17 mouse cellular contexts compared by ENCODE assay signal in the genomic region with DNA sequence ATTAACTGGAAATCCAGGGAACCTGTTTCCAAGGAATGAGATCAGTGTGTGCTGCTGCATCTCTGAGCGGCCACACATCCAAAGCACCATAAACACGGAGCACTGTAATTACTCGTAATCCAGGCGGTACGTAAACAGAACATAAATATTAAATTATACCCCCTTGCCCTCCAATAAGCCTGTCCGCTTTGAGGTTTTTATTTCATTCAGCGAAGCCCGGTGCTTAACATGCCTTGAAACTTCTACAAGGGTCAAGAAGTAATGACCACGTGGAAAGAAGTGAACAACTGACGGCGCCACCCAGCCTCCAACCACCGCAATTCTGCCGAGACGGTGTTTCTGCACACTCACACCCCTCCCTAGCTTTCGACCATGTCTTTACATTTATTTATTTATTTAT.
"Had no signal": no experiment of that assay in that cellular context is flagged by ENCODE, and none has a peak within 500 bp of the region (broad histone marks: within the 10 kb centered on the region; RNA-seq: fewer than 3 reads in every experiment).

No protein-coding gene starts in this region.

- DNase-seq: kidney, adult 18-20 months; kidney, postnatal 10 days; kidney, postnatal 4 days; left cerebral cortex, postnatal 4 days; lung, embryonic 14.5 days; lung, postnatal 10 days; lung, postnatal 4 days; midbrain, embryonic 14.5 days; right cerebral cortex, adult 18-20 months; right cerebral cortex, postnatal 25 days had no signal

- H3K36me3 ChIP-seq: liver, embryonic 15.5 days; neural tube, embryonic 15.5 days had no signal

- H3K4me3 ChIP-seq: layer of hippocampus, adult 2 months; liver, embryonic 15.5 days; midbrain, embryonic 10.5 days; myocyte; neural tube, embryonic 15.5 days had no signal

- H3K27me3 ChIP-seq: liver, embryonic 15.5 days; neural tube, embryonic 15.5 days had no signal

- H3K4me2 ChIP-seq: liver, embryonic 11.5 days; liver, embryonic 15.5 days; lung, embryonic 14.5 days; neural tube, embryonic 15.5 days had no signal

- H3K9ac ChIP-seq: liver, embryonic 15.5 days; lung, embryonic 14.5 days; neural tube, embryonic 15.5 days had no signal

- H3K9me3 ChIP-seq: liver, embryonic 15.5 days; midbrain, embryonic 10.5 days; neural tube, embryonic 15.5 days had no signal

- H3K27ac ChIP-seq: layer of hippocampus, adult 2 months; liver, embryonic 15.5 days; neural tube, embryonic 15.5 days; stomach, postnatal 0 days had no signal

- H3K4me1 ChIP-seq: liver, embryonic 15.5 days had no signal
